Mouse (Mus musculus) c-Kit-positive CD71-positive TER-119-positive erythroid progenitor cells, embryonic 14.5 days (primary cell): ENCODE data around the gene Mapk3.
A peak's percentile ranks its signal among the peaks of the same experiment; 100 is the strongest.

Experiments
- DNase-seq: peaks from one replicate; pipeline ENCODE4 v3.0.0-alpha.2; 2013; ENCODE audit warnings: low spot score

Gene Mapk3

GRCm38 (mm10) chr7:126803181-126803580 is 43.8 kb downstream of the Mapk3 start:
- DNase-seq = no peak

GRCm38 (mm10) chr7:126803751-126804150 is 44.4 kb downstream of the Mapk3 start:
- DNase-seq = no peak

- DNase-seq = no peak
Observed at GRCm38 (mm10) chr7:126806956-126807355, 47.6 kb downstream of the Mapk3 start.

GRCm38 (mm10) chr7:126807405-126807804 is 48.0 kb downstream of the Mapk3 start:
- DNase-seq = no peak

GRCm38 (mm10) chr7:126808703-126809455 is 49.5 kb downstream of the Mapk3 start:
- DNase-seq = peak; percentile 74

GRCm38 (mm10) chr7:126809723-126810369 is 50.4 kb downstream of the Mapk3 start:
- no peak for DNase-seq
